Mouse (Mus musculus) C2C12 (cell line): ENCODE data around the gene Zdhhc1. TPM values are rescaled to one million over a fixed set of nuclear protein-coding genes. Genes with fewer than 3 reads are reported as not detected.

Experiments
- H3K27me3 ChIP-seq: one replicate; pipeline ENCODE4 v1.6.1; 2011; ENCODE audit not compliant: control insufficient read depth, insufficient read depth, insufficient read length
- H3K36me3 ChIP-seq: one replicate; pipeline ENCODE4 v1.6.1; 2011; ENCODE audit not compliant: control insufficient read depth, insufficient read depth
- H3K4me3 ChIP-seq: one replicate; pipeline ENCODE4 v1.5.1; 2011; ENCODE audit warnings: mild to moderate bottlenecking, control low read depth; ENCODE audit not compliant: poor library complexity, insufficient read depth, severe bottlenecking
- H3K79me2 ChIP-seq: one replicate; pipeline ENCODE4 v1.6.1; 2011; ENCODE audit not compliant: control insufficient read depth, insufficient read depth
- H3K79me3 ChIP-seq: one replicate; pipeline ENCODE4 v1.6.1; 2011; ENCODE audit warnings: low read depth, control low read depth
- H3ac ChIP-seq: one replicate; pipeline ENCODE3; 2011; ENCODE audit warnings: low read depth; ENCODE audit not compliant: control insufficient read depth, insufficient read length
- CEBPB ChIP-seq: IDR thresholded peaks from one replicate; pipeline ENCODE4 v1.6.1; 2011; ENCODE audit warnings: low read depth, mild to moderate bottlenecking, control low read depth, moderate library complexity
- CTCF ChIP-seq: IDR thresholded peaks from one replicate; pipeline ENCODE4 v1.5.1; 2011; ENCODE audit not compliant: control insufficient read depth, insufficient read depth, insufficient read length
- FOSL1 ChIP-seq: IDR thresholded peaks from one replicate; pipeline ENCODE4 v1.8.0; 2011; ENCODE audit warnings: mild to moderate bottlenecking, low read length; ENCODE audit not compliant: poor library complexity, insufficient read depth, severe bottlenecking
- MAX ChIP-seq: IDR thresholded peaks from one replicate; pipeline ENCODE4 v1.6.1; 2011; ENCODE audit warnings: mild to moderate bottlenecking, control low read depth
- MYOD1 ChIP-seq: IDR thresholded peaks from one replicate; pipeline ENCODE4 v1.6.1; 2011; ENCODE audit warnings: low read depth; ENCODE audit not compliant: control insufficient read depth, insufficient read length
- MYOG ChIP-seq: IDR thresholded peaks from one replicate; pipeline ENCODE4 v1.6.1; 2011; ENCODE audit not compliant: control insufficient read depth, insufficient read length; ENCODE audit errors: extremely low read depth
- USF1 ChIP-seq: IDR thresholded peaks from one replicate; pipeline ENCODE4 v1.6.1; 2011; ENCODE audit warnings: low read depth, mild to moderate bottlenecking, control low read depth, moderate library complexity
- polyA plus RNA-seq: library from polyadenylated mRNA; unstranded; fragments of >200 nt; fragmentation: generic; extraction: Trizol; gene quantifications from one replicate; pipeline ENCODE4 v1.2.1, GENCODE M21; 2012; ENCODE audit warnings: missing spikeins

Zdhhc1 gene
- polyA plus RNA-seq, 1 experiment: 8.8 TPM

- H3K36me3 ChIP-seq: no peaks in the 10 kb centered on the region
- no peaks in the 10 kb centered on the region for H3K79me3 ChIP-seq
- no peak overlapping the region for H3K4me3 ChIP-seq
- H3ac ChIP-seq: no peak overlapping the region
- no peak for TF ChIP-seq USF1
- TF ChIP-seq CTCF: no peak
- TF ChIP-seq MYOG: no peak
- no peak for TF ChIP-seq MYOD1
- TF ChIP-seq MAX: no peak
- no peaks in the 10 kb centered on the region for H3K79me2 ChIP-seq
- peaks cover 10% of the 10 kb centered on the region for H3K27me3 ChIP-seq
Observed at GRCm38 (mm10) chr8:105451903-105452603, 44.6 kb downstream of the Zdhhc1 start.

- H3K36me3 ChIP-seq: no peaks in the 10 kb centered on the region
- no peaks in the 10 kb centered on the region for H3K79me3 ChIP-seq
- H3ac ChIP-seq: no peak overlapping the region
- no peak for TF ChIP-seq MAX
- no peaks in the 10 kb centered on the region for H3K79me2 ChIP-seq
- H3K27me3 ChIP-seq: peaks cover 10% of the 10 kb centered on the region
- no peak overlapping the region for H3K4me3 ChIP-seq
Observed at GRCm38 (mm10) chr8:105450977-105451376, 45.7 kb downstream of the Zdhhc1 start.

- TF ChIP-seq MYOG (no peak), MAX (no peak), USF1 (no peak), MYOD1 (no peak), CTCF (no peak), CEBPB (no peak), FOSL1 (no peak)
- Histone ChIP-seq H3K79me2 (no peaks in the 10 kb centered on the region), H3ac (no peak overlapping the region), H3K36me3 (no peaks in the 10 kb centered on the region), H3K4me3 (no peak overlapping the region), H3K79me3 (no peaks in the 10 kb centered on the region), H3K27me3 (peaks cover 10% of the 10 kb centered on the region)
Observed at GRCm38 (mm10) chr8:105448596-105448995, 48.1 kb downstream of the Zdhhc1 start.

GRCm38 (mm10) chr8:105448188-105448587 lies 48.5 kb downstream of the Zdhhc1 start:
- TF ChIP-seq MYOG: no peak
- no peak for TF ChIP-seq CEBPB
- TF ChIP-seq MAX: no peak
- TF ChIP-seq FOSL1: no peak
- TF ChIP-seq CTCF: no peak
- no peak for TF ChIP-seq MYOD1
- TF ChIP-seq USF1: no peak
- no peaks in the 10 kb centered on the region for H3K79me3 ChIP-seq
- H3K4me3 ChIP-seq: no peak overlapping the region
- no peak overlapping the region for H3ac ChIP-seq
- H3K27me3 ChIP-seq: peaks cover 10% of the 10 kb centered on the region
- no peaks in the 10 kb centered on the region for H3K36me3 ChIP-seq
- no peaks in the 10 kb centered on the region for H3K79me2 ChIP-seq

- no peaks in the 10 kb centered on the region for H3K36me3 ChIP-seq
- no peak overlapping the region for H3ac ChIP-seq
- peak; percentile 76 for TF ChIP-seq USF1
- TF ChIP-seq MAX: no peak
- H3K79me2 ChIP-seq: no peaks in the 10 kb centered on the region
- no peak overlapping the region for H3K4me3 ChIP-seq
- peaks cover 7% of the 10 kb centered on the region for H3K27me3 ChIP-seq
- H3K79me3 ChIP-seq: no peaks in the 10 kb centered on the region
Observed at GRCm38 (mm10) chr8:105446127-105446552, 50.6 kb downstream of the Zdhhc1 start.

- no peaks in the 10 kb centered on the region for H3K36me3 ChIP-seq
- H3K27me3 ChIP-seq: peaks cover 7% of the 10 kb centered on the region
- TF ChIP-seq USF1 (no peak), MAX (no peak)
- H3K79me2 ChIP-seq: no peaks in the 10 kb centered on the region
- H3K4me3 ChIP-seq: no peak overlapping the region
- no peak overlapping the region for H3ac ChIP-seq
- no peaks in the 10 kb centered on the region for H3K79me3 ChIP-seq
Observed at GRCm38 (mm10) chr8:105445296-105446126, 51.2 kb downstream of the Zdhhc1 start.
